Mouse (Mus musculus): Measurements from ENCODE around the gene Peli2.
A peak's percentile ranks its signal among the peaks of the same experiment; 100 is the strongest.

GRCm38 (mm10) chr14:48138138-48138537 is 17.5 kb downstream of the Peli2 start:
- peak; percentile 42; the same call in 1 of the 2 replicates for TF ChIP-seq CTCF (IDR thresholded peaks at IDR 0.05; ENCODE audit: insufficient read depth, low read depth, low read length)
- TF ChIP-seq POLR2A (IDR thresholded peaks at IDR 0.05; ENCODE audit: insufficient read depth, low read depth, low read length), result no peak

Data from olfactory bulb, adult 2 months (tissue).